31 mouse cellular contexts compared by ENCODE assay signal in the genomic region with DNA sequence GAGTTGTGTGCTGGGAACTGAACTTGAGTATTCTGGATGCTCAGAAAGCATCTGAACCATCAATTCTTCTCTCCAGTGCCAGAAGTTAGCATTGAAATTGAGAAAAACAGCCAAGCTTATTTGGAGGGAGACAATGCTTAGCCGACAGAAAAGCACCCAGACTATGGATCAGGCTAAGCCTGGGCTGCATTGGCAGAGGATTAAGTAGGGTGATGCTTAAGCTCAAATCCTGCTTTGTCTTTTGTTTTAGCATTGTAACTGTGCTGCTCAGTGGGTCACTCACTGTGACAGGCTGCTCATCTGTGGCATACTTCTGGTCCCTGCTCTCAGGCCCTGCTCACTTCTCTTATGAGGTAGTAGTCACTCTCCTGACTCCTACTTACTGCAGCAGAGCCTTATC. TPM values are rescaled to one million over a fixed set of nuclear protein-coding genes. Genes with fewer than 3 reads are reported as not detected.
"Had no signal": no experiment of that assay in that cellular context is flagged by ENCODE, and none has a peak within 500 bp of the region (broad histone marks: within the 10 kb centered on the region; RNA-seq: fewer than 3 reads in every experiment).

No protein-coding gene starts in this region.

- H3K27me3 ChIP-seq: heart, embryonic 12.5 days; hindbrain, embryonic 12.5 days; intestine, embryonic 15.5 days; limb, embryonic 13.5 days; limb, embryonic 15.5 days had no signal

- DNase-seq: gastrocnemius, adult 2 months; gastrocnemius, postnatal 10 days; gastrocnemius, postnatal 25 days; heart, adult 18-20 months; heart, postnatal 10 days; heart, postnatal 4 days; kidney, adult 18-20 months; kidney, adult 8-10 months; kidney, postnatal 10 days; kidney, postnatal 25 days; kidney, postnatal 4 days had no signal

- H3K4me2 ChIP-seq: heart, embryonic 12.5 days; hindbrain, embryonic 12.5 days; hindbrain, embryonic 14.5 days; intestine, embryonic 15.5 days; limb, embryonic 13.5 days; limb, embryonic 15.5 days had no signal

- H3K9me3 ChIP-seq: heart, embryonic 10.5 days; heart, embryonic 12.5 days; hindbrain, embryonic 10.5 days; hindbrain, embryonic 12.5 days; intestine, embryonic 15.5 days; limb, embryonic 13.5 days; limb, embryonic 15.5 days had no signal

- ATAC-seq: hindbrain, embryonic 16.5 days; inflammation-experienced regulatory T-cells, adult 6 months; intestine, embryonic 15.5 days; intestine, postnatal 0 days had no signal

- H3K36me3 ChIP-seq: heart, embryonic 10.5 days; heart, embryonic 12.5 days; hindbrain, embryonic 10.5 days; hindbrain, embryonic 12.5 days; intestine, embryonic 15.5 days; limb, embryonic 13.5 days; limb, embryonic 15.5 days had no signal

- H3K4me3 ChIP-seq: gastrocnemius, adult 2 months; heart, embryonic 10.5 days; heart, embryonic 12.5 days; hindbrain, embryonic 10.5 days; hindbrain, embryonic 12.5 days; intestine, embryonic 15.5 days; layer of hippocampus, adult 2 months; left cerebral cortex, adult 2 months; limb, embryonic 13.5 days; limb, embryonic 15.5 days had no signal

- H3K9ac ChIP-seq: heart, embryonic 12.5 days; hindbrain, embryonic 12.5 days; hindbrain, embryonic 14.5 days; intestine, embryonic 15.5 days; limb, embryonic 13.5 days; limb, embryonic 15.5 days had no signal

- H3K4me1 ChIP-seq: heart, embryonic 10.5 days; heart, embryonic 12.5 days; hindbrain, embryonic 10.5 days; hindbrain, embryonic 12.5 days; intestine, embryonic 15.5 days; limb, embryonic 13.5 days; limb, embryonic 15.5 days had no signal

- H3K27ac ChIP-seq: gastrocnemius, adult 2 months; heart, embryonic 10.5 days; hindbrain, embryonic 10.5 days; hindbrain, embryonic 12.5 days; hindbrain, embryonic 14.5 days; intestine, embryonic 15.5 days; layer of hippocampus, adult 2 months; left cerebral cortex, adult 2 months; limb, embryonic 13.5 days; limb, embryonic 15.5 days had no signal

RNA-seq across cellular contexts. Expression of a gene that starts 36.6 kb away (rescaled TPM):
- polyA plus RNA-seq: frontal cortex, adult 2 months; heart, embryonic 10.5 days; heart, embryonic 12.5 days; heart, embryonic 14.5 days; heart, embryonic 16.5 days; hindbrain, embryonic 10.5 days; hindbrain, embryonic 12.5 days; hindbrain, embryonic 14.5 days; hindbrain, embryonic 16.5 days; inflammation-experienced regulatory T-cells, adult 6 months; intestine, embryonic 15.5 days; intestine, postnatal 0 days; kidney, embryonic 14.5 days; kidney, embryonic 16.5 days; limb, embryonic 11.5 days; limb, embryonic 13.5 days; limb, embryonic 15.5 days; liver, adult 2 months had no signal
